ENCODE assay signal across 12 mouse cellular contexts in genomic region chr9:43934012-43934690, GRCm38 (mm10).
DNase-seq lines count a peak whose midpoint lies in the region; ATAC-seq and TF ChIP-seq lines count a peak whose summit lies in the region.
"Had no signal": no experiment of that assay in that cellular context is flagged by ENCODE, and none has a peak within 500 bp of the region (broad histone marks: within the 10 kb centered on the region; RNA-seq: fewer than 3 reads in every experiment).

No protein-coding gene starts in this region.

- H3K36me3 ChIP-seq in kidney, embryonic 16.5 days (ENCODE audit: insufficient read depth, low read length) = no peaks in the 10 kb centered on the region
- H3K36me3 ChIP-seq in forebrain, postnatal 0 days (ENCODE audit: insufficient read depth) = no peaks in the 10 kb centered on the region
- H3K36me3 ChIP-seq in midbrain, embryonic 10.5 days = no peaks in the 10 kb centered on the region
- H3K36me3 ChIP-seq in neural tube, embryonic 15.5 days = no peaks in the 10 kb centered on the region
- H3K36me3 ChIP-seq: heart, embryonic 15.5 days had no signal

- H3K9me3 ChIP-seq in kidney, embryonic 16.5 days (ENCODE audit: low read length) = no peaks in the 10 kb centered on the region
- H3K9me3 ChIP-seq in forebrain, postnatal 0 days (ENCODE audit: low read length) = no peaks in the 10 kb centered on the region
- no peaks in the 10 kb centered on the region for H3K9me3 ChIP-seq in midbrain, embryonic 10.5 days (replicated peaks)
- H3K9me3 ChIP-seq in neural tube, embryonic 15.5 days (replicated peaks) = no peaks in the 10 kb centered on the region
- H3K9me3 ChIP-seq: heart, embryonic 15.5 days had no signal

- TF ChIP-seq POLR2A in lung, adult 2 months (IDR thresholded peaks at IDR 0.05; ENCODE audit: borderline replicate concordance, extremely low read depth, low read depth, low read length) = no peak

- H3K4me2 ChIP-seq in kidney, embryonic 16.5 days (replicated peaks; ENCODE audit: low read depth, low read length) = no peak overlapping the region
- H3K4me2 ChIP-seq in forebrain, postnatal 0 days (ENCODE audit: low read depth) = no peak overlapping the region; the same call in 1 of the 2 replicates
- no peak overlapping the region for H3K4me2 ChIP-seq in neural tube, embryonic 15.5 days
- H3K4me2 ChIP-seq: heart, embryonic 15.5 days had no signal

- no peak overlapping the region for H3K9ac ChIP-seq in kidney, embryonic 16.5 days (replicated peaks; ENCODE audit: low read length)
- H3K9ac ChIP-seq in forebrain, postnatal 0 days = no peak overlapping the region
- 0 out of 2 replicates have a peak overlapping the region, but pooled peaks have one; percentile 8 for H3K9ac ChIP-seq in neural tube, embryonic 15.5 days (replicated peaks)
- H3K9ac ChIP-seq: heart, embryonic 15.5 days; liver, postnatal 0 days had no signal

- no peak overlapping the region for H3K27ac ChIP-seq in kidney, embryonic 16.5 days (ENCODE audit: low read length)
- H3K27ac ChIP-seq in forebrain, postnatal 0 days (ENCODE audit: low read depth, low read length) = peak overlapping the region; percentile 23; the same call in 1 of the 2 replicates
- no peak overlapping the region for H3K27ac ChIP-seq in midbrain, embryonic 10.5 days (replicated peaks)
- H3K27ac ChIP-seq in neural tube, embryonic 15.5 days (replicated peaks) = no peak overlapping the region
- H3K27ac ChIP-seq: heart, embryonic 15.5 days; kidney, postnatal 0 days had no signal

- H3K4me3 ChIP-seq in kidney, embryonic 16.5 days (ENCODE audit: low read length) = no peak overlapping the region
- no peak overlapping the region for H3K4me3 ChIP-seq in forebrain, postnatal 0 days (ENCODE audit: low read depth, low read length)
- no peak overlapping the region for H3K4me3 ChIP-seq in midbrain, embryonic 10.5 days
- H3K4me3 ChIP-seq in neural tube, embryonic 15.5 days (replicated peaks) = no peak overlapping the region
- H3K4me3 ChIP-seq in lung, adult 2 months (replicated peaks; ENCODE audit: extremely low read depth, low read depth, low read length) = no peak overlapping the region
- H3K4me3 ChIP-seq: heart, embryonic 15.5 days had no signal

- H3K4me1 ChIP-seq in kidney, embryonic 16.5 days (ENCODE audit: insufficient read depth, low read length) = peaks cover 19% of the 10 kb centered on the region
- H3K4me1 ChIP-seq in forebrain, postnatal 0 days (ENCODE audit: insufficient read depth) = peaks cover 24% of the 10 kb centered on the region
- peaks cover 39% of the 10 kb centered on the region for H3K4me1 ChIP-seq in midbrain, embryonic 10.5 days
- H3K4me1 ChIP-seq in neural tube, embryonic 15.5 days = peaks cover 37% of the 10 kb centered on the region
- no peaks in the 10 kb centered on the region for H3K4me1 ChIP-seq in lung, adult 2 months (ENCODE audit: control insufficient read depth, insufficient read depth, low read length)
- H3K4me1 ChIP-seq: heart, embryonic 15.5 days had no signal

- no peak; the same call in 1 of the 2 replicates for TF ChIP-seq CTCF in forebrain, postnatal 0 days (IDR thresholded peaks at IDR 0.05; ENCODE audit: low read depth)
- no peak for TF ChIP-seq CTCF in lung, adult 2 months (IDR thresholded peaks at IDR 0.05; ENCODE audit: insufficient read depth, low read length)

- no peaks in the 10 kb centered on the region for H3K27me3 ChIP-seq in kidney, embryonic 16.5 days (ENCODE audit: insufficient read depth, low read length)
- no peaks in the 10 kb centered on the region for H3K27me3 ChIP-seq in forebrain, postnatal 0 days (ENCODE audit: insufficient read depth, low read length)
- H3K27me3 ChIP-seq in midbrain, embryonic 10.5 days (ENCODE audit: low read depth, poor library complexity, severe bottlenecking) = peaks cover 29% of the 10 kb centered on the region
- 0 out of 2 replicates have a peak, but pooled peaks cover 10% of the 10 kb centered on the region for H3K27me3 ChIP-seq in neural tube, embryonic 15.5 days (replicated peaks)

- DNase-seq in kidney, postnatal 25 days = no peak
- DNase-seq in forebrain, postnatal 0 days = peak; percentile 63
- DNase-seq in midbrain, embryonic 10.5 days (ENCODE audit: low spot score) = peak; percentile 27
- DNase-seq in lung, adult 2 months = no peak
- no peak for DNase-seq in gastrocnemius, postnatal 4 days (ENCODE audit: low spot score in 2 of 2)
- DNase-seq in lung, adult 18-20 months = no peak
- DNase-seq: cerebellum, adult 11 months had no signal

- 12% methylated on average over 18 of the region's 18 CpGs for WGBS in kidney, embryonic 16.5 days
- WGBS in forebrain, postnatal 0 days = 11% methylated on average over 18 of the region's 18 CpGs
- WGBS in midbrain, embryonic 10.5 days = 44% methylated on average over 18 of the region's 18 CpGs
- WGBS in neural tube, embryonic 15.5 days = 11% methylated on average over 18 of the region's 18 CpGs
- WGBS in lung, adult 2 months = 25% methylated on average over 18 of the region's 18 CpGs

- peak; percentile 35 for ATAC-seq in kidney, embryonic 16.5 days (ENCODE audit: low FRiP score, low TSS enrichment)
- peak; percentile 67 for ATAC-seq in forebrain, postnatal 0 days
- peak; percentile 18; the same call in 1 of the 2 replicates for ATAC-seq in neural tube, embryonic 15.5 days (ENCODE audit: low FRiP score)

Comparison
In these comparisons a context has a peak if more than half of its experiments do, and no peak if none do; other contexts are left out.
1. DNase-seq: peak in forebrain, postnatal 0 days (single experiment) and midbrain, embryonic 10.5 days (single experiment); none in kidney, postnatal 25 days (0 of 2), lung, adult 2 months (single experiment), gastrocnemius, postnatal 4 days (0 of 2) and lung, adult 18-20 months (0 of 2).
2. Peak in every context shown above with its lines, with median percentiles within 50 percentile points of each other: ATAC-seq.